Mouse (Mus musculus) gastrocnemius, postnatal 10 days (tissue): ENCODE data around the gene Trim58. TPM values are rescaled to one million over a fixed set of nuclear protein-coding genes. Genes with fewer than 3 reads are reported as not detected.

ENCODE experiments used
- DNase-seq: peaks from one replicate; pipeline ENCODE4 v3.0.0; 2021; ENCODE audit warnings: mixed read lengths
- long read RNA-seq, 2 experiments: library from polyadenylated mRNA; stranded (forward); transcript quantifications; one replicate each; pipeline ENCODE4 v2.0.0; 2021
- total RNA-seq, 2 experiments: library from RNA; stranded (reverse); gene quantifications; 2 replicates each; pipeline ENCODE4 v1.2.3; 2021

The Trim58 gene
- total RNA-seq, result under 1 TPM in 1 of 2 experiments, not detected in 1; 0.27 TPM
- long read RNA-seq, experiment 1, result 0 reads
- long read RNA-seq, experiment 2, result 0 reads

DNA sequence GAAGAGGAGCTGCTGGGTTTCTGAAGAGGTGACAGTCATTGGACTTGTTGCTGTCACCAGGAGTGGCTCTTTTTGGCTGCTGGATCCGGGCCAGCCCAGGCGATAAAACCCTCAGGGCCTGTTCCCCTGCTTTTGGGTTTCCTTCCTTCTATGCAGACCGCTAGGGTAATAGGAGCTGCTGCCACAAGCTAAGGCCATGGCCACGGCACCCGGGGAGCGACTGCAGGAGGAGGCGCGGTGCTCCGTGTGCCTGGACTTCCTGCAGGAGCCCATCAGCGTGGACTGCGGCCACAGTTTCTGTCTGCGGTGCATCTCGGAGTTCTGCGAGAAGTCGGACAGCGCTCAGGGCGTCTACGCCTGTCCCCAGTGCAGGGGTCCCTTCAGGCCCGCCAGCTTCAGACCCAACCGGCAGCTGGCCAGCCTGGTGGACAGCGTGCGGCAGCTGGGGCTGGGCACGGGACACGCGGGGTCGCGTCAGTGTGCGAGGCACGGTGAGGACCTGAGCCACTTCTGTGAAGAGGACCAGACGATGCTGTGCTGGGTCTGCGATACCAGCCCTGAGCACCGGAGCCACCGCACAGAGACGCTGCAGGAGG is at the start of gene Trim58:
Trim58 (plus strand) TSS at position 194 of the 596 bp plus-strand sequence.
- peak; percentile 24 for DNase-seq

DNA sequence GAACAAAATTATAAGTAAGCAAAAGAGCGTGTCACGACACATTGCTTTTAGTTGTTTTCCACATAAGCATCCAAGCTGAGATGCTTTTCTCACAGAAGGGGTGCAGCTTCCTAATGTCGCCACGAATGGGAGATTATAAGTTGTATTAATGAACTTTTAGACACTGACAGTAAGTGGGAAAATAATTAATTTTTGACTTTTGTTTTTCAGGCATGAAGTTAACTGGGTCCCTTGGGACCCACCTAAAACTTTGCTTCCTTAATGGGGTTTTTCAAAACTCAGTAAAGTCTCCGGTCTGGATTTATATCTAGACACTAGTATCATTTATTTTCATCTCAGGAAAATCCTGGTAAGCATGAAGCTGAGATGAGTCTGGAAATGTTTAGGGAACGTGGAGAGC is 45.5 kb upstream of the Trim58 start, which contains the start of gene Olfr324:
Olfr324 (plus strand) TSS at position 301 of the 400 bp plus-strand sequence.
- no peak for DNase-seq

DNA sequence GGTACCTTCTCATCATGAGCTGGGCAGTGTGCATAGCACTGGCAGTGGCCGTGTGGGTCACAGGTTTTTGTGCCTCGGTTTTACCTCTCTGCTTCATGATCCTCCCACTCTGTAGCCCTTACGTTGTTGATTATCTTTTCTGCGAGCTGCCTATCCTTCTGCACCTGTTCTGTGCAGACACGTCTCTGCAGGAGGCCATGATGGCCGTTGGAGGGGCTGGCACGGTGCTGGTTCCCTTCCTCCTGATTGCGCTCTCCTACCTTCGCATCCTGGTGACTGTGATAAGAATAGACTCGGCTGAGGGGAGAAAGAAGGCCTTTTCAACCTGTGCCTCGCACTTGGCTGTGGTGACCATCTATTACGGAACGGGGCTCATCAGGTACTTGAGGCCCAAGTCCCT is 42.4 kb upstream of the Trim58 start:
- no peak for DNase-seq

- DNase-seq, result no peak
These were observed 38.2 kb upstream of the Trim58 start for GRCm38 (mm10) chr11:58602062-58602461.

DNA sequence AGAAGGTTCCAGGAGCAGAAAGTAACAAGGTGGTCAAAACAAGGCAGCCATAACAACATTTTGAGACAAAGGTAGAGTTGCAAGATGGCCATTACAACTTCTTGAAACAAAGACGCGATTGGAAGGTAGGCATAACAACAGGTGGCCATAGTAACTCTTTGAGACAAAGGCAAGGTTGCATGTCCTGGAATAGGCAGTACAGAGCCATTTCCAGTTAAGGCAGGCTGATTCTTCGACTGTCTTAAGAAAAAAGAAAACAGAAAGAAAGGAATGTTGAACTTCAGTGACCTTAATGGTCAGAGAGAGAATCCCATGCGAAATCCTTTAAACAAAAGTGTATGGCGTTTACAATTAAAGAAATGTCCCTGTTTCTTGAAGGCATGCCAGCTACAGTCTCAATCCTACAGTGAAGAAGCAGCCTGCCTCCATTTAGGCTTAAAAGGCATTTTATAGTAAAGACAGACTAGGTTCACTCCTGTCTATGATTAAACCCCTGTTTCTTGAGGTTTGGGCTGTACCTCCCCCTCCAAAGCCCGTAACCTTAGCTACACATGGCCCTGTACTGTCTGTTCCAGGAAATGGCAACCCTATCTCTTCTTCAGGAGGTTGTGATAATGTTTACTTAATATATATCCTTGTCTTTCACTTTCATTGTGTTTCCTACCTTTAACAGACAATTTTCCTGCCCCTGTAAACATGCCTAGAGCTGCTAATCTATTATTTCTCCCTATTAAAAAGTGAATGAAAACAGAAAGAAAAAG is 37.3 kb upstream of the Trim58 start:
- no peak for DNase-seq

DNA sequence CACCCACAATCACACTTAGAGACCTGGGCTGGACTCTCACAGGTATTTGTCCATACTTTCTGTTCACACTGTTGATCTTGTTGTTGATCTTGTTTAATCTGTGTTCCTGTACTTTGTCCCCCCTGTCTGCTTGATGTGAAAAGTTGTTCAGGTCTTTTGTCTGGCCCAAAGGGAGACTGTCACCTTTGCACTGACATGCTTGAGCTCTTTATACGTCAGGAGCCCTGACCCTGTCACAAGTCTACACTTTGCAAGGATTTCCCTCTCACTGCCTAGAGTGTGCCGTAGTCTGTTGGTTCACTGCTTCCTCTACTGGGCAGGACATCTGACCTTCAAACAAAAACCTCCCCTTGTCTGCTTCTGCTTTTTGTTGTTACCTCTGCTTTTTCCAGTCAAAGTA is 35.6 kb upstream of the Trim58 start:
- DNase-seq, result no peak

- no peak for DNase-seq
These were observed 35.0 kb upstream of the Trim58 start for GRCm38 (mm10) chr11:58605228-58605627.

DNA sequence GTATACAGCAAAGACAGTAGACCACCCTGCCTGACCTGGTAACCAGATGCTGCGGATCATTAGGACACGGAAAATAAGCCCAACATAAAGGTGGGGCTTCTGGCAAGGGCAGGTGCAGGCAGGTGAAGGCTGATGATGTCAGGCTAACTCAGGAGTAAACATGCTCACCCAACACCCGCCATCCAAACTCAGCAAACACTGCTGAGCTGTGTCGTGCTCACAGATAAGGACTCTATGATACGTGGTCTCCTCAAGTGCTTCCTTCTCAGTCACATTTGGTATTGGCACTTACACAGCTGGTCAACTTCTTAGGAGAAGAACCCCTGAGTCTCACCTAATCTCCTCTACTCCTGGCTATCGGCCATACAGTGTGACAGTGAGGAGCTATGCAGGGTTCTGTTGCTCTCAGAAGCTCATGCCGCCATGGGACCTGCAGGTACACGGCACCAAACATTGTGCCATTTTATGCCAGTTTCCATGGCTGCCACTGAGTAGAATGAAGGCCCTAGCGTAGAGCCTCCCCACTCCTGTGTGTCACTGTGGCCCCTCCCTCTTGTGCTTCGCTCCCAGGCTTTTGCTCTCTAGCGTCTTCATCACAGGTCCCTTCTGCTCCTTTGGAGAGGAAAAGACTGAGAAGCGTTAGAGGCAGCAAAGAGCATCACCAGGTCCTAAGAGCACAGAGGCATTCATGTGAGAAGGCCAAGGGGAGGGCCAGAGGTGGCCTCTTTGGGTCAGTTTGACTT is 33.9 kb upstream of the Trim58 start:
- DNase-seq, result no peak

DNA sequence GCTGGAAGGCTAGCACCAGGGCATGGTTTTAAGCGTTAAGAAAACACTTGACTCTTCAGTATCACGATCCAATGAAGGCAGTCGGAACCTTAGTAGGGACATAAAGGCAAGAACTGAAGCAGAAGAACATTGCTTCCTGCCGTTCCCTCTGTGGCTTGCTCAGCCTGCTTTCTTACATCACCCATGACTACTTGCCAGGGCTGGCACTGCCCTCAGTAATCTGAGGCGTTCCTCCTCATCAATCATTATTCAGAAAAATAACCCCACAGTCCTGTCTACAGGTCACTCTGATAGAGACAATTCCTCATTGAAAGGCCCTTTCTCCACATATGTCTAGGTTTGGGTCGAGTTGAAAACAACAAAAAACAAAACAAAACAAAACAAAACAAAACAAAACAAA is 33.2 kb upstream of the Trim58 start:
- DNase-seq, result no peak

GRCm38 (mm10) chr11:58613359-58613758 is 26.9 kb upstream of the Trim58 start:
- DNase-seq, result no peak

DNA sequence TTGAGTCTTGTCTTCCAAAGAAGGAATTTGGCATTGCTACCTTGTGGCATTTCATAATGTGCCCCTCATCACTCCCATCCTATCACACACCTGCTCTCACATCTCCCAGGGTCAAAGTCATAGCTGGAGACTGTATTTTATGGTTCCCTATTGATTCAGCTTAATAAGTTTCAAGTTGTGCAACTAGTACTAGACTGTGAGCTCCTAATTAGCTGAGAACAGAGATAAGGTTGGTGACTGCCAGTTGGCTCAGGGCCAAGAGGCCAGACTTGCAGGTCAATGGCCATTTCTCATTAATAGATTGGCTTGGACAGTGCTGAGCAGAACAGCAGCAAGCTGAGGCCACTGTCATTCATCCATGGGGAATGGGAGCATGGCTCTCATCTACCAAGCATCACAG is 25.7 kb upstream of the Trim58 start:
- no peak for DNase-seq

GRCm38 (mm10) chr11:58615975-58616374 is 24.3 kb upstream of the Trim58 start, which contains the start of gene 2210407C18Rik:
Gene 2210407C18Rik, minus strand, starts transcription at chr11:58616075.
- DNase-seq, result no peak

DNA sequence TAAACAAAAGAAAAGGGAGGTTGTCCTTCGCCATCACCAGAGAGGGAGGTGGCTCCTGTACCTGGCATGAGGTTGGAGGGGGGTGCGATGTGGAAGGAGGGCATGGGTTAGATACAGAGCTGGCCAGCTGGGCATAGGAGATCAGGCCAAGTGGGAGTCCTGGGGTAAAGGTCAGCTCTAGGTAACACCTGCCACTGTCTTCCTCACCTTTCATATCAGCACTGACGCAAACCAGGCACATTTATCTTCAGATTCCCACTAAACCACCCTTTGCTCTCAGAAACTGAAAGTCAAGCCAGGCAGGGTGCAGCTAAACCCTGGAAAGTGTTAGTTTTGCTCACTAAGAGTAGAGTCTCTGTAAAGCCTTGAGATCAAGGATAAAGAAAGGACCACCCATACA is 21.9 kb upstream of the Trim58 start:
- DNase-seq, result no peak

DNA sequence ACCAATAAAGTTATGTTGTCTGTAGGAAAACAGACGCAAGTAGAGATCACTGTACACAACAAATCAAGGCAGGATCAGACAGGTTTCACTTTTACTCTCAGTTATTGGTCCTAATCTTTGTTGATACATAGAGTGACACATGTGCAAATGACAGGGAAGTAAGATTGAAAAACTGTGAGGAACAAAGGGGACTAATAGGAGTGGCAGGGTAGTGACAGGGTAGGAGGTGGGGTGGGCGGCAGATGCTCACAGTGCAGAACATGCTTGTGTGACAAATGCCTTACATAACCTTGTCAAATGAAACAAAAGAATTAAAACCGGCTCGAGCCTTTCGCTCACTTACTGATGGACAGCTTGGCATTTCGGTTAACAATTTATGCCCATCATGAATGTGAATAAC is 21.5 kb upstream of the Trim58 start:
- no peak for DNase-seq

- DNase-seq, result no peak
These were observed 14.1 kb upstream of the Trim58 start for GRCm38 (mm10) chr11:58626146-58626545.

GRCm38 (mm10) chr11:58630401-58630800 is 9.9 kb upstream of the Trim58 start, which contains the start of gene Olfr323:
Gene Olfr323, minus strand, starts transcription at chr11:58630501.
- DNase-seq, result no peak

GRCm38 (mm10) chr11:58634878-58635277 is 5.4 kb upstream of the Trim58 start:
- no peak for DNase-seq

DNA sequence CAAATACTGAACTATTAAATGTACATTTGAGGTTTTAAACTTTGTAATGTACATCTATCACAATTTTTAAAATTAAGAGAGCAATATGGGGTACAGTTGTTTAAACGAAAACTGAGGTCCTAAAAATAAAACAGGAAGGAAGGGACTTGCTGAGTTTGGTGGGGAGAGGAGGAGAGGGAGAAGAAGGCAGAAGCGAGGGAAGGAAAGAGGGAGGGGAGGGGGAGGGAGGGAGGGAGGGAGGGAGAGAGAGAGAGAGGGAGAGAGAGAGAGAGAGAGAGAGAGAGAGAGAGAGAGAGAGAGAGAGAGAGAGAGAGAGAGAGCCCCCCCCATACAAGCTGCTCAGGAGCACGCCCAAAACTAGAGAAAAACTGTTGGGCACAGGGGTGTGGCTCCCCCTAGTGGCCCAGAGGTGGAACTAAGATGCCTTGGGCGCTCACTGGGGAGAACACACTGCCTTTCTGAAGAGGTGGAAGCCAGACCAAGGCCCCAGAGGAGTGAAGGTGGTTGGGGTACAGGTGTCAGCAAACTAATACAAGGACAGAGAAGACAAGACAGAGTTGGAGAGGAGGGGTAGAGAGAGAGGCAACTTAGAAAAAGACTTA is 3.8 kb upstream of the Trim58 start:
- peak; percentile 43 for DNase-seq

- no peak for DNase-seq
These were observed 2.0 kb upstream of the Trim58 start for GRCm38 (mm10) chr11:58638176-58638701.

DNA sequence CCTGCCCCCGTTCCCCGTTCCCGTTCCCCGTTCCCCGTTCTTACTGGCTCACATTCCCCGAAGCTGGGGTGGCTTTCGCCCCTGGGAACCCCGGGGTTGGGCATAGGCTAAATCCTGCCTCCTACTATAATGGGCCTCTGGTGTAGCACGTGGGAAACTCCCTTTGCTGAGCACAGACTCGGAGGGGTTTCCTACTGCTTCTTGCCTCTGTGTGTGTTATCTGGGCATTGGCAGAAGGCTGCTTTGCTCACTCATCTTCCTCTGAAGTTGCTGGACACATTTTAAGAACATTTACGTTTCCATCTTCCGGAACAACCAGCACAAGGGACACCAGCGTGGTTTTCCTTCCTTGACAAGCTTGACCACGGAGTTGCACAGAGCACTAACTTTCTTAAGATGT is 792 bp downstream of the Trim58 start:
- DNase-seq, result no peak

DNA sequence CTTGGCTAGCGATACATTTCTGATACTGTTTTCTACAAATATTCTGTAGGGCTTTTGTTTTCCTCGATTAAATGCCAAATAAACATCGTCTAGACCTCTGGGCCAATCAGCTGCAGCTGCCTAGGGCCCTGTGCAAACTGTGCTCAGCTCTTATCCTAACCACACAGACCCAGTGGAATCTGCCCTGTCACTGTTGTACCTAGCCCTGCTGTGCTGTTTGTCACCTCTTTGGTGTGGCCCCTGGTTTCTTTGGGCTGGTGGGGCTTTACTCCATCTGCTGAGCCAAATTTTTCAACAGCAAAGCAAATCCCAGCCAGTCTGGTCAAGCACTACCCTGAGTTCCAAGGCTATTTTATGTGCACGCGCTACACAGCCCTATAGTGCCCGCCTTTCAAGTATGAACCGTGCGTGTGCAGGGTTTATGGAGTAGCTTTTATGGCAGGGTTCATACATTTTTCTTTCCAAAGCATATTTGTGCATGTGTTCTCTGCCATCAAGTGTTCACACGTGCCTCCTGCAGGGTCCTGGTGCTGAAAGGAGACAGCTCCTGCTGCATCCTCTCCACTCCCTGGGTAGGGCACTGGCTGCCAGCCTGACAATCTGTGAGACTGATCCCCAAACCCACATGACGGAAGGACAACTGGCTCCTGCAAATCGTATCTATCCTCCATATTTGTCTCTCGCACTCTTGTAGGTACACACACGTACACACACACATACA is 1.5 kb downstream of the Trim58 start:
- no peak for DNase-seq

DNA sequence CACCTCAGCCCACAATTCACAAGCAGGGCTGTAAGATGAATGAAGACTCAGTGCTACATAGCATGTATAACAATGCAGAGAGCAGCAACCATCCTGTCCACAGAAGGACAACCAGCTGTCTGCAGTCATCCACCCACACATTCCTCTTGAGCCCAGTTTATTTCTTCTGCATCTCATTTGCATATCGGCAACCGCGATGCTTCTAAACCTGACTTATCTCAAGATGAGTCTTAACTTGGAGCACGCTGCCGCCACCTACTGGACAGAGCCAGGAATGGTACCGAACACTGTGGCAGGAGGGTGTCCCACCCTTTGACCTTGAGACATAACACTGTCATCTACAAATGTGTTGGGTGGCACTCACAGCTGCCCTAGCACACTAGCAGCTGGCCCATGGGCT is 3.1 kb downstream of the Trim58 start:
- DNase-seq, result peak; percentile 22
